Mouse (Mus musculus) kidney, embryonic 15.5 days (tissue): Measurements from ENCODE around the gene Siah1b. TPM values are rescaled to one million over a fixed set of nuclear protein-coding genes. Genes with fewer than 3 reads are reported as not detected.

Source experiments
- polyA plus RNA-seq: library from polyadenylated mRNA; unstranded; fragments of >200 nt; fragmentation: Nextera tagmentation; extraction: Ambion mirVana; gene quantifications from 2 replicates; pipeline ENCODE4 v1.2.1, GENCODE M21; 2015

Siah1b gene
- polyA plus RNA-seq, 1 experiment from 2014 or later = 30.2 TPM

Other genes with a start within 250 kb of the Siah1b start
- 21.8 and 22.5 TPM in 2 replicates for gene Ap1s2, start 167.5 kb downstream of the Siah1b start, polyA plus RNA-seq
- 60.8 and 69.8 TPM in 2 replicates for gene Zrsr2, start 117.8 kb downstream of the Siah1b start, polyA plus RNA-seq
- 1.7 and 1.9 TPM in 2 replicates for gene Car5b, start 48.5 kb downstream of the Siah1b start, polyA plus RNA-seq
- 77.2 and 88.6 TPM in 2 replicates for gene Cltrn, start 12.3 kb upstream of the Siah1b start, polyA plus RNA-seq
- gene Ace2, start 62.8 kb upstream of the Siah1b start, polyA plus RNA-seq = 62.6 and 62.8 TPM in 2 replicates
- gene Bmx, start 181.7 kb upstream of the Siah1b start, polyA plus RNA-seq = 0.57 and 1.2 TPM in 2 replicates
- 10.3 and 10.9 TPM in 2 replicates for gene Pir, start 192.9 kb upstream of the Siah1b start, polyA plus RNA-seq